Mouse (Mus musculus): ENCODE measurements at regions not wholly inside any gene's neighbourhood (a gene's known extent, or its start where the extent isn't known, plus 50 kb on each side); places are given as distances from the start of the nearest gene placed in this dataset.

- ATAC-seq (ENCODE audit: low read depth) = no peak
- 10% methylated on average over 2 of the region's 2 CpGs for WGBS
Observed at GRCm38 (mm10) chr1:169139184-169139486, 392.1 kb downstream of the Nuf2 start.

GRCm38 (mm10) chr1:169138404-169139183 is 392.7 kb downstream of the Nuf2 start:
- Histone ChIP-seq H3K9ac (no peak overlapping the region), H3K27ac (replicated peaks) (no peak overlapping the region), H3K36me3 (no peaks in the 10 kb centered on the region), H3K27me3 (no peaks in the 10 kb centered on the region), H3K4me2 (no peak overlapping the region), H3K9me3 (0 out of 2 replicates have a peak, but pooled peaks cover 7% of the 10 kb centered on the region), H3K4me3 (no peak overlapping the region), H3K4me1 (replicated peaks) (peaks cover 17% of the 10 kb centered on the region)
- ATAC-seq (ENCODE audit: low read depth) = peak; percentile 78
- WGBS = 28% methylated on average over 6 of the region's 6 CpGs

More at GRCm38 (mm10) chr1:169139184-169139486, 392.1 kb downstream of the Nuf2 start:
- no peak overlapping the region for H3K4me3 ChIP-seq
- H3K27ac ChIP-seq (replicated peaks) = no peak overlapping the region
- no peaks in the 10 kb centered on the region for H3K36me3 ChIP-seq
- no peak overlapping the region for H3K4me2 ChIP-seq
- peaks cover 17% of the 10 kb centered on the region for H3K4me1 ChIP-seq (replicated peaks)
- H3K9me3 ChIP-seq = peaks cover 12% of the 10 kb centered on the region; the same call in 1 of the 2 replicates
- no peak overlapping the region for H3K9ac ChIP-seq
- no peaks in the 10 kb centered on the region for H3K27me3 ChIP-seq

- H3K36me3 ChIP-seq = no peaks in the 10 kb centered on the region
- no peaks in the 10 kb centered on the region for H3K9me3 ChIP-seq
- no peak overlapping the region for H3K4me3 ChIP-seq
- no peak overlapping the region for H3K9ac ChIP-seq
- H3K4me2 ChIP-seq = no peak overlapping the region
- no peaks in the 10 kb centered on the region for H3K27me3 ChIP-seq
- H3K4me1 ChIP-seq (replicated peaks) = peaks cover 17% of the 10 kb centered on the region
- ATAC-seq (ENCODE audit: low read depth) = no peak
- H3K27ac ChIP-seq (replicated peaks) = no peak overlapping the region
Observed at GRCm38 (mm10) chr1:169135542-169135941, 395.7 kb downstream of the Nuf2 start.

GRCm38 (mm10) chr1:169103669-169104068 is 427.6 kb downstream of the Nuf2 start:
- Histone ChIP-seq H3K9ac (no peak overlapping the region), H3K27me3 (no peaks in the 10 kb centered on the region), H3K4me1 (replicated peaks) (no peaks in the 10 kb centered on the region; the same call in 1 of the 2 replicates), H3K4me3 (no peak overlapping the region), H3K36me3 (no peaks in the 10 kb centered on the region), H3K27ac (replicated peaks) (no peak overlapping the region), H3K9me3 (no peaks in the 10 kb centered on the region), H3K4me2 (no peak overlapping the region)
- 64% methylated on average over 4 of the region's 4 CpGs for WGBS
- no peak for ATAC-seq (ENCODE audit: low read depth)

- Histone ChIP-seq H3K4me2 (no peak overlapping the region), H3K4me3 (no peak overlapping the region), H3K27ac (replicated peaks) (no peak overlapping the region), H3K4me1 (replicated peaks) (no peaks in the 10 kb centered on the region; the same call in 1 of the 2 replicates), H3K27me3 (no peaks in the 10 kb centered on the region), H3K9me3 (no peaks in the 10 kb centered on the region), H3K9ac (no peak overlapping the region), H3K36me3 (no peaks in the 10 kb centered on the region)
- ATAC-seq (ENCODE audit: low read depth) = no peak
- 67% methylated on average over 2 of the region's 2 CpGs for WGBS
Observed at GRCm38 (mm10) chr1:169103113-169103512, 428.2 kb downstream of the Nuf2 start.

GRCm38 (mm10) chr1:169099221-169099620 is 432.0 kb downstream of the Nuf2 start:
- Histone ChIP-seq H3K27ac (replicated peaks) (no peak overlapping the region), H3K4me3 (no peak overlapping the region), H3K27me3 (no peaks in the 10 kb centered on the region), H3K36me3 (no peaks in the 10 kb centered on the region), H3K9ac (no peak overlapping the region), H3K4me1 (replicated peaks) (no peaks in the 10 kb centered on the region; the same call in 1 of the 2 replicates), H3K9me3 (no peaks in the 10 kb centered on the region), H3K4me2 (no peak overlapping the region)
- 79% methylated on average over 5 of the region's 5 CpGs for WGBS
- no peak for ATAC-seq (ENCODE audit: low read depth)

GRCm38 (mm10) chr1:169096737-169097136 is 434.5 kb downstream of the Nuf2 start:
- WGBS = 79% methylated on average over 5 of the region's 5 CpGs
- no peak for ATAC-seq (ENCODE audit: low read depth)
- Histone ChIP-seq H3K9ac (no peak overlapping the region), H3K36me3 (no peaks in the 10 kb centered on the region), H3K4me1 (replicated peaks) (peaks cover 10% of the 10 kb centered on the region), H3K4me3 (no peak overlapping the region), H3K27ac (replicated peaks) (no peak overlapping the region), H3K9me3 (no peaks in the 10 kb centered on the region), H3K4me2 (no peak overlapping the region), H3K27me3 (no peaks in the 10 kb centered on the region)

GRCm38 (mm10) chr1:169093602-169094354 is 437.5 kb downstream of the Nuf2 start:
- no peak overlapping the region for H3K4me2 ChIP-seq
- 57% methylated on average over 3 of the region's 3 CpGs for WGBS
- peaks cover 10% of the 10 kb centered on the region for H3K4me1 ChIP-seq (replicated peaks)
- H3K27ac ChIP-seq (replicated peaks) = no peak overlapping the region
- no peaks in the 10 kb centered on the region for H3K36me3 ChIP-seq
- ATAC-seq (ENCODE audit: low read depth) = peak; percentile 83
- no peaks in the 10 kb centered on the region for H3K27me3 ChIP-seq
- H3K9me3 ChIP-seq = no peaks in the 10 kb centered on the region
- no peak overlapping the region for H3K4me3 ChIP-seq
- no peak overlapping the region for H3K9ac ChIP-seq

GRCm38 (mm10) chr1:169086032-169086431 is 445.2 kb downstream of the Nuf2 start:
- no peaks in the 10 kb centered on the region for H3K27me3 ChIP-seq
- no peak overlapping the region for H3K4me2 ChIP-seq
- no peaks in the 10 kb centered on the region for H3K36me3 ChIP-seq
- no peak overlapping the region for H3K27ac ChIP-seq (replicated peaks)
- no peaks in the 10 kb centered on the region for H3K9me3 ChIP-seq
- WGBS = 31% methylated on average over 3 of the region's 3 CpGs
- H3K9ac ChIP-seq = no peak overlapping the region
- ATAC-seq (ENCODE audit: low read depth) = no peak
- H3K4me3 ChIP-seq = no peak overlapping the region
- H3K4me1 ChIP-seq (replicated peaks) = no peaks in the 10 kb centered on the region

- Histone ChIP-seq H3K9me3 (no peaks in the 10 kb centered on the region), H3K4me3 (no peak overlapping the region), H3K9ac (no peak overlapping the region), H3K27ac (replicated peaks) (no peak overlapping the region), H3K4me2 (no peak overlapping the region), H3K4me1 (replicated peaks) (peaks cover 7% of the 10 kb centered on the region), H3K27me3 (no peaks in the 10 kb centered on the region), H3K36me3 (no peaks in the 10 kb centered on the region)
- WGBS = 82% methylated on average over 1 of the region's 1 CpGs
- no peak for ATAC-seq (ENCODE audit: low read depth)
Observed at GRCm38 (mm10) chr1:169080686-169081085, 450.6 kb downstream of the Nuf2 start.

GRCm38 (mm10) chr1:169077228-169077627 is 454.0 kb downstream of the Nuf2 start:
- no peaks in the 10 kb centered on the region for H3K36me3 ChIP-seq
- H3K9me3 ChIP-seq = no peaks in the 10 kb centered on the region
- no peaks in the 10 kb centered on the region for H3K27me3 ChIP-seq
- H3K4me1 ChIP-seq (replicated peaks) = peaks cover 12% of the 10 kb centered on the region
- no peak overlapping the region for H3K9ac ChIP-seq
- ATAC-seq (ENCODE audit: low read depth) = no peak
- H3K4me2 ChIP-seq = no peak overlapping the region
- 97% methylated on average over 5 of the region's 5 CpGs for WGBS
- no peak overlapping the region for H3K4me3 ChIP-seq
- H3K27ac ChIP-seq (replicated peaks) = no peak overlapping the region

- Histone ChIP-seq H3K4me3 (no peak overlapping the region), H3K4me1 (replicated peaks) (peaks cover 12% of the 10 kb centered on the region), H3K36me3 (no peaks in the 10 kb centered on the region), H3K27me3 (no peaks in the 10 kb centered on the region), H3K9ac (no peak overlapping the region), H3K4me2 (0 out of 2 replicates have a peak overlapping the region, but pooled peaks have one; percentile 5), H3K27ac (replicated peaks) (no peak overlapping the region), H3K9me3 (no peaks in the 10 kb centered on the region)
- peak; percentile 43; the same call in 1 of the 2 replicates for ATAC-seq (ENCODE audit: low read depth)
- 46% methylated on average over 7 of the region's 7 CpGs for WGBS
Observed at GRCm38 (mm10) chr1:169076006-169076405, 455.3 kb downstream of the Nuf2 start.

Measured in neural tube, embryonic 13.5 days (tissue).